Mouse (Mus musculus): Measurements from ENCODE around the gene Mcee.

The Mcee gene

DNA sequence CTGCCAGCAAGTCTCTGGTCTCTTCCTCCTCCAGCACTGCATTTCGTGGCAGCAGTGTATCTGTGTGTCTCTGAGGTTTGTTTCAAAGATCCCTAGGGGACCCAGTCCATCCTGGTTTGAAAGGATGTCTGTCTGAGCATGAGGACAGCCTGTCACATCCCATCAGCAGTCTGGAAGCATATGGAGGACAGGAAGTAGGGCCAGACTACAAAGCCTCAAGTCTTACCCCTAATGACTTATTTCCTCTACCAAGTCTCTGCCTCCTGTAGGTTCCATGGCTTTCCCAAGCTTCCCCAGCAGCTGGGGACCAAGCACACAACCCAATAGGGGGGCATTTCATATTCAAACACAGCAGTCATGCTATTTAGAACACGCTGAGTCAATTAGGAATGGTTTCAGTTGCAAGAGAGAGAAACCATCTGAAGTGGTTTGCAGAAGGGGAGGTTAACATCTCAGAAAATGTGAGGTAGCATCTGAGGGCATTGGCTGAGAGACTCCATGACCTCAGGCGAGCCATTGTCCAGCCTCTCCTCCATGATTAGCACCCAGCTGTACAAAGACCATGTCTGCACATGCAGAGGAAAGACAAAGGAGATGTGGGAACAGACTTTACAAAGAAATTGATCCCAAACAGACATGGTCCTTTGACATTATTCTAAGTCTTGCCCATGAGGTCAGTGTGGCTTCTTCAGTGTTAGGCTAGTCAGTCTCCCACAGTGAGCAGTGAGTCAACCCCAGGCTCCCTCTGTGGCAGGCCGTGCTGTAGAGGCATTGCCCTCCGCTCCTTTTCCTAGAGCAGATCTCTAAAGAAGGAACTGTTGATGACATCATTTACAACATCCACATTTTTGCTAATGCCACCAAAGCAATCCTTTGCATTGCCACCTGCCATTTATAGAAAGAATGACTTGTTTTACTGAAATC lies 47.5 kb downstream of the Mcee start:
- DNase-seq, result peak in 1 of 2 experiments; percentile 16

DNA sequence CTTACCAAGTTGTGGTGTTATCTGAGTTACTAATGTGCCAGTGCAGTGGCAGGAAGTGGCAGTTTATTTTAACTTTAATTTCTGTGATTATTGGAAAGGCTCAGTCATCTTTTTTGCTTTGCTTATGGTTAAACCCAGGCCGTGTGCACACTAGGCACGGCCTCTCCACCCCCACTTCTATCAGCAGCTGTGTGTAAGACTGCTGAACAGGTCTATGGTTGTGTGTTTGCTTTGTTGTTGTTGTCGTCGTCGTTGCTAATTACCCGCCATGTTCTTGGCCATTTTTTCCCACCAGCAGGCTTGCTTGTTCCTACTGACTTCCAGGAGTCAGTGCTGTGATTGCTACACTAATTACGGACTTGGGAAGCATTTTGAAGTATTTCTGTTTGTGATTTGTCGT lies 48.1 kb downstream of the Mcee start:
- no peak for DNase-seq

DNA sequence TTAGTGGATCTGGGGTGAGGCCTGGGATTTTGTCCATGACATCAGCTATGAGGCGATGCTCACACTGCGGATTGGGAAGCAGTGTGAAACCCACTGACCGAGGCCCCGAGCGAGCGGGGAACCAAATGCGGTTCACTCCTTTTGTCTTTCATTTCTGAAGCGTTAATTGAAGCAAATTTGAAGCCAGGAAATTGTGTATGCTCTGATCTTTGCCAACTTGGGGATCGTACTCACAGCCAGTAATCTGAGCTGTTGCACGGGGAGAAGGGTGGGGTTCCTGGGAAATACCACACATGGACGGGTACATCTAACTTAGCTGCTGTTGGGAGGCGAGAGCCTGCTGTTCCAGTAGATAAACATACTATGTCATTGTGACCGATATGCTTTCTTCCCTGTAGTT lies 58.2 kb downstream of the Mcee start:
- DNase-seq, result peak; percentile 55 to 62

DNA sequence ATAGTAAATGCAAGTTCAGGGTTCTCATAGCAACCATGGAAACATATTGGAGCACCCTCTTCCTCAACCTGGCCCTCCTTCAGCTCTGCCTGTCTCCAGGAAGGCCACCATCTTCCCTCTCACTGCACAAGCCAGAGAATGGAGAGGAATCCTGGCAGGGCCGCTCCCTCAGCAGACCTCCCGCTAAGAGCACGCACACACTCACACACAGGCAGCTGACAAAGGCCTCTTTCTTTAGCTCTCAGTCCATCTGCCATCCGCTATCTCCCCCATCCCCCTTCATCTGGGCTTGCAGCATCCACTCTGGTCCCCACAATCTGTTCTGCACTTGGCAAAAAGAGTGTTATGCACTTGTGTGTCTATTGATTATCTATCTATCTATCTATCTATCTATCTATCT lies 59.0 kb downstream of the Mcee start:
- DNase-seq, result peak; percentile 94 to 96

DNA sequence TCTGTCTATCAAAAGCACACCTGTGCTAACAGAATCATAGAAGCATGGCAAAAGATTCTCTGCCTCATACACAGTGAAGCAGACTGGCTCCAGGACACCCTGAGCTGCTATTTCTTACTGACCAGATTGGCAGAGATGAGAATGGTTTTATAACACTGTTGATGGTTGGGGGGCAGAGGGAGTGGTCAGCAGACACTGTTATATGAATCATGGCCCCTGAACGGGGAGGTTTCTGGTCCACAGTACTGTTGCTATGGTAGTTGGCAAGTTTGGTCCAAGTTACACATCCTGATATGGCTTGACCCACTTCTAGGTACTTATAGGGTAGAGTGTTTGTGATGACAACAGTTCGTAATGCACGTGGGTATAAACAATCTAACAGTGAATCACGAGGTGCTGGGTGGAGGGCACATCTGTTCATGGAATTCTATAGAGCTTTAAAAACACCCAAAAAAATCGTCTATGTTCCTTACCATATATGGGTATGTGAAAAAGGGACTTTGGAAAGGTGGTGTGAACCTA lies 59.5 kb downstream of the Mcee start:
- DNase-seq, result peak; percentile 54 to 61

DNA sequence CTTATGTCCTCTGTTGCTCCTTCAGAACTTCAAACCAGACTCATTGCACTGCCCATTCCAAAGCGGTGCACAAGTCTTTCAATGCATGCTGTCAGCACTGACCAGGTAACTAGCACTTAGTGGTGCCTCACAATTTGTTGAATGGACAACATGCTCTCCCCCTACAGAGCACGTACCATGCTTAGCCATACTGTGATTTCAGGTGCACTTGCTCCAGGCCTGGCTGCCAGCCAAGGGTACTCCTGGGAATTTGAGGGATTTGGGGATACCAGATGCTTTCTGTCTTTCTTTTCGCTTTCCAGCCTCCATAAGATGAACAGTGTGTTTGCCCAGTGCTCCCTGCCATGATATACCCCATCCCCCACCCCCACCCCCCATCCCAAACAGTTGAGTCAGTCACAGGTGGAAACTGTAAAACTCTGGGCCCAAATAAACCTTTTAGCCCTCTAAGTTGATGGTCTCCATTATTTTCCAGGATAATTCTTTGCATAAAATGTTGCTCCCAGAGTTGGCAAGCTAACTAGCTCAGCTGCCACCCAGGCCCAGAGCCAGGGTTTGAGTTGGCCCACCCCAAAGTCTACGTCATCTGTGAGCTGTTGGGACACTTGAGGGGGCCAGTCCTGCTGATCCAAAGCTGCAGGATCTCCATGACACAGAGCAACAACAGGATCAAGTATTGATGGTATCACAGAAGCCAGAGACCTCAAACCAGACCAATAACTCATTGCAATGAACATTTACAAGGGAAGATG lies 60.2 kb downstream of the Mcee start:
- DNase-seq, result peak; percentile 90 to 93

DNA sequence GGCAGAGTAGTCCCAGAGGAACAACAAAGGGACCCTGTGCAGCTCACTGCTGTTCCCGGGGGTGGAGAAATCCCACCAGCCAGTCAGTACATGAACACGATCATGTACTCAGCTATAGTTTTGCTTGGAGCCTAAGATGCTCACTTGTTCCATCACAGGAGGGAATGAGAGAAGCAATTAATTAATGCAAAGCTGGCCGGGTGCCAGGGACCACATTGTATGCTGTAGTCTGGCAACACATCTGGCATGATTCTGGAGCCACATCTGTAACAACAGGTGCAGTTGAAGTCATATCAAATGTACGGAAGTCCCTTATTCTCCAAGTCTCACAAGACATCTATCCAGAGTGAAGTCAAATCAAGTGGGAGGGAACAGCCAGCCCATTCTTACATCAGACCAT lies 63.8 kb downstream of the Mcee start:
- peak; percentile 54 for DNase-seq

DNA sequence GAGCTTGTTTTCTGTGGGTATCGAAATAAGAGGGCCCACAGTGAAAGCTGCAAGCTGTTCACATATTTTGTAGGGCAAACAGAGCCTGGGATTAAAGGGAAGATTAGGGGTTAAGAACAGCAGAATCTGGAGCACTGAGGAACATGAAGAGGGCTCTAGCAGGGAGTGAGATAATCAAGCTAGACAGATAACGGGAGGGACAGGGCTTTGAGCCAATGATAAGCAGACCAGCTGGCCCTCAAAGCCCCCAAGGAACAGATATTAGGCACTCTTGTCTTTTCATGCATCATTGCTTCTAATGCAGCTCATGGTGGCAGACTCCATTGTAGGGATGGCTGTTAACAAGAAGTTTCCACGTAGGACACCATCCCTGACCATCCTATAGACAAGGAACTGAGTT lies 64.3 kb downstream of the Mcee start:
- DNase-seq, result peak; percentile 82 to 85

DNA sequence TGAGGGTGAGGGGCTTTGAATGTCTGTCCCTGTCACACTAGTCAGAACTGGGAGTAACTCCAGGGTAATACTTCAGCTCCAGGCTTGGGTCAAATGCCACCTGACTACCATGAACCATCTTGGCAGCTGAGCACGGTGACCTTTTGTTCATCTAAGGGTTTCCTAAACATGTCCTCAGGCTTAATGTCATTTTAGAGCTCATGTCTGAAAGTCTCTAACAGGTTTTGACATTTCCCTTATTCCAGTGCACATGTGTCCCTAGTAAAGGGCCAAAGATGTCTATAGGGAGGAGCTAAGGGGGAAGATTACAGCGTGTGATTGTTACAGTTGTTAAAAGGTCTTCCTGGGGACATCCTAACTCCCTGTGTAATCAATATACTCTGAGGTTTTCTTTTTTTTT lies 65.4 kb downstream of the Mcee start:
- DNase-seq, result peak in 1 of 2 experiments; percentile 5

Data from cerebellum, postnatal 10 days (tissue).